Mouse (Mus musculus): ENCODE results near the gene Fgf14. TPM values are rescaled to one million over a fixed set of nuclear protein-coding genes. Genes with fewer than 3 reads are reported as not detected.

The Fgf14 gene
- 0.04 and 0.08 TPM in 2 replicates for polyA plus RNA-seq (2012; rRNA removed)

DNA sequence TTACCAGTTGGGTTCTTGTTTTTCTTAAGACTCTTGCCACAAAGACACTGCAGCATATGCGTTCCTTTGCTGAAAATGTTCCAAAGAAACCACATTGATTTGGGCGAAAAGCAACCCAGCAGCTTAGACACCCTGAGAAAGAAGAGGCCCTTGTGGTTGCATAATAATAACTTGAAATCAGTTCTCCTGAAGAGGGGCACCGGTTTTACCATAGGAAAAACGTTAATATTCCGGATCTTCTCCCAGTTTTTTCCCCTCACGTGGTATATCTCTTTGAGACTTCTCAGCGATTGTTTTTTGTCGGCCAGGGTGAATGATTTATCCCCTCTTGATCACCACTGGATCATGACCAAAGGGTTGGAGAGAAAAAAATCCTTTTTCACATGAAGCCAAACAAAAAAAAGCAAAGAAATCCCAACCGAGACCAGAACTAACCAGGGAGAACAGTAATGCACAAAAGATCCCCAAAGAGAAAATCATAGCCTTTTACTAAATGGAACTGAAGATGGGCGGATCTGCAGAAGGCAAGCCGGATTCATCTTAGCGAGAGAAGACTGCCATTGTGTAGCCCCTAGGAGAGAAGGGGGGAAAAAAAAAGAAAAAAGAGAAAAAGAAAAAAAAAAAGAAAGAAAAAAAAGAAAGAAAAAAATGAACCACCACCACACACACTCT, at the start of gene Fgf14:
Gene Fgf14, minus strand, starts transcription at position 622 of the 672 bp plus-strand sequence.
- Histone ChIP-seq H3K4me3 (ENCODE audit: insufficient read depth, low read depth, low read length) (no peak within 1 kb of the TSS), H3K27me3 (replicated peaks; ENCODE audit: control insufficient read depth, insufficient read depth, low read length) (no peaks in the 10 kb centered on the region; the same call in 1 of the 2 replicates), H3K27ac (ENCODE audit: insufficient read depth, low read depth, low read length) (no peak within 1 kb of the TSS), H3K36me3 (ENCODE audit: control insufficient read depth, insufficient read depth, low read length) (no peaks in the 10 kb centered on the region), H3K4me1 (ENCODE audit: control insufficient read depth, insufficient read depth, low read length) (no peaks in the 10 kb centered on the region)
- WGBS = 16% methylated on average over 12 of the region's 12 CpGs
- DNase-seq = no peak
- TF ChIP-seq CTCF (conservative IDR thresholded peaks at IDR 0.05; ENCODE audit: insufficient read depth, insufficient read length, low read depth, low read length) (no peak), POLR2A (IDR thresholded peaks at IDR 0.05; ENCODE audit: low read depth, low read length) (no peak)

DNA sequence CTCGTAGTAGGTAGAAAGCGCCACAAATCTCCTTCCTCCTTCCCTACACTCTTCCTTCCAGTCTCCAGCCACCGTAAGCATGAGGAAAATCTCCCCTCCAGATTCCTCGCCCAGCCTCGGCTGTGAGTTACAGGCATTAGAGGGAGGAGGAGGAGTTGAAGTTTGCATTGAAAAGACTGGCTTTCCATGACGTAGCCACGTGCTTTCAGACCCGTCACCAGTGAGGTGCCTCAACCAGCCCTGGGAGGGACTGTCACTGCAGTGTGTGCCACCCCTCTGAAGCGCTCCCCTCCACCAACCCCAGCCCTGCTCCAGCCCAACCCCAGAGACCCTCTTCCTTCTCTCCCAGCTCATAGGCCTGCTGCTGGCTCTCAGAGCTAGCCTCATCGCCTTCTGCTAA, 452 bp upstream of the Fgf14 start:
- TF ChIP-seq CTCF (conservative IDR thresholded peaks at IDR 0.05; ENCODE audit: insufficient read depth, insufficient read length, low read depth, low read length) = no peak
- TF ChIP-seq POLR2A (IDR thresholded peaks at IDR 0.05; ENCODE audit: low read depth, low read length) = no peak
- no peak for DNase-seq
- H3K27me3 ChIP-seq (replicated peaks; ENCODE audit: control insufficient read depth, insufficient read depth, low read length) = no peaks in the 10 kb centered on the region; the same call in 1 of the 2 replicates
- H3K4me1 ChIP-seq (ENCODE audit: control insufficient read depth, insufficient read depth, low read length) = no peaks in the 10 kb centered on the region
- 7% methylated on average over 10 of the region's 10 CpGs for whole genome bisulfite sequencing
- no peak overlapping the region for H3K4me3 ChIP-seq (ENCODE audit: insufficient read depth, low read depth, low read length)
- H3K36me3 ChIP-seq (ENCODE audit: control insufficient read depth, insufficient read depth, low read length) = no peaks in the 10 kb centered on the region
- H3K27ac ChIP-seq (ENCODE audit: insufficient read depth, low read depth, low read length) = no peak overlapping the region

DNA sequence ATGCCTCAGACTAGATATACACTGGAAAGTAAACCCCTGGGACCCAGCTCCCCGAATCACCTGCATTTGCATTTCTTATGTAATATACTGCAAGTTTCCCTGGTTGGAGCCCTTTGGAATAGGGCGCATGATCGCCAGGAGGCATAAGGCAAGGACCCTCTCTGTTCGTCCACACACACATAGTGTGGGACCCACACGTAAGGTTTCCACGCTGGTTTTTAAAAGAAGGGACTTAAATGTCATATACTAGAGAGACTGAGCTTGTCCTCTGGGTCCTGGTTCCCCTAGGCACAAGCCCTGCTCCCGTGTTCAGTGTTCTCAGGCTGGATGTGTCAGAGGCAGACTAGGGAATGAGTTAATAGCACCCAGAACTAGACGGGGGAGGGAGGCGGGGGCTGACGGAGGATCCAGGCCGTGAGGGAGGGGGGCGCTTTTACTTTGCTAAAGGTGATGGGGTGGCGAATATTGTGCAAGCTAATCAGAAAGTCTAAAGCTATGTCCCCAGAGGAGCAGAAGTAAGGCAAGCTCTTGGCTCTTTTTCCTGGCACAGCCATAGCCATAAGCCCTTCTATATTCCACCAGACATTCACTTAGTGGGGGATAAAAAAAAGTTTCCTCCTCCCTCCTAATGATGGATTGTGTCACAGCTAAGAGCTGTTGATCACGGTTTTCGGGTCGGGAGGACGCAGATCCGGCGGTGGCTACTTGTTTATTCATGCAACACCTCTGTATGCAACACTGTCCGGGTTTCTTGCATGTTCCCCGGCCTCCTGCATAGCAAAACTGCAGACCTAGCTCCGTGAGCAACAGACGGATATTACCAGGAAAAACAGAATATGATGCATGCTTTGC, 1.0 kb downstream of the Fgf14 start:
- Histone ChIP-seq H3K27ac (ENCODE audit: insufficient read depth, low read depth, low read length) (no peak overlapping the region), H3K36me3 (ENCODE audit: control insufficient read depth, insufficient read depth, low read length) (no peaks in the 10 kb centered on the region), H3K4me3 (ENCODE audit: insufficient read depth, low read depth, low read length) (no peak overlapping the region), H3K4me1 (ENCODE audit: control insufficient read depth, insufficient read depth, low read length) (no peaks in the 10 kb centered on the region), H3K27me3 (replicated peaks; ENCODE audit: control insufficient read depth, insufficient read depth, low read length) (no peaks in the 10 kb centered on the region; the same call in 1 of the 2 replicates)
- 11% methylated on average over 23 of the region's 23 CpGs for WGBS
- TF ChIP-seq POLR2A (IDR thresholded peaks at IDR 0.05; ENCODE audit: low read depth, low read length) (no peak), CTCF (conservative IDR thresholded peaks at IDR 0.05; ENCODE audit: insufficient read depth, insufficient read length, low read depth, low read length) (no peak)
- DNase-seq = no peak

DNA sequence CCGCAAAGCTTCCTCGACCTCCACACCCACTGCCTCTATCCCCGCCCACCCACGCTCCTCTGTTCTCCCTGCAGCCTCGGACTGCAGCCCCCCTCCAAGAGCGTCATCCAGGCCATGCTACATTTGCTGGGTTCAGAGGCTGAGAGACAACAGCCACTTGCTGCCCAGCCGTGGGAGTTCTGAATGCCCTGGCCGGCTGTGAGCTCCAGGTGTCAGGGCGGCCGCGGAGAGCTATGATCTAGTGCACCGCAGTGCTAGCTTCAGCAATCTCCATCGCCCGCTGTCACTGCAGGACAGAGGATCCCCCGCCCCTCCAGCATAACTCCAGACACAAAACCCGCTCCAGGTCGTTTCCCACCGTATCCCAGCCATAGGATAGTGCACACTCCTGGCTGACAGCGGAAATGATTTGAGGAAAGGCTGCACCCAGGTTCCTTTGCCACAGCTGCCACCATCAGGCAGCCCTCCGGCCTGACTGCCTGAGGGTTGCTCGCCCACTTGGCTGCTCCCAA, 1.7 kb downstream of the Fgf14 start:
- no peaks in the 10 kb centered on the region for H3K36me3 ChIP-seq (ENCODE audit: control insufficient read depth, insufficient read depth, low read length)
- DNase-seq = no peak
- no peak overlapping the region for H3K27ac ChIP-seq (ENCODE audit: insufficient read depth, low read depth, low read length)
- WGBS = 5% methylated on average over 21 of the region's 21 CpGs
- no peaks in the 10 kb centered on the region for H3K4me1 ChIP-seq (ENCODE audit: control insufficient read depth, insufficient read depth, low read length)
- no peak for TF ChIP-seq POLR2A (IDR thresholded peaks at IDR 0.05; ENCODE audit: low read depth, low read length)
- no peak for TF ChIP-seq CTCF (conservative IDR thresholded peaks at IDR 0.05; ENCODE audit: insufficient read depth, insufficient read length, low read depth, low read length)
- no peaks in the 10 kb centered on the region; the same call in 1 of the 2 replicates for H3K27me3 ChIP-seq (replicated peaks; ENCODE audit: control insufficient read depth, insufficient read depth, low read length)
- H3K4me3 ChIP-seq (ENCODE audit: insufficient read depth, low read depth, low read length) = no peak overlapping the region

DNA sequence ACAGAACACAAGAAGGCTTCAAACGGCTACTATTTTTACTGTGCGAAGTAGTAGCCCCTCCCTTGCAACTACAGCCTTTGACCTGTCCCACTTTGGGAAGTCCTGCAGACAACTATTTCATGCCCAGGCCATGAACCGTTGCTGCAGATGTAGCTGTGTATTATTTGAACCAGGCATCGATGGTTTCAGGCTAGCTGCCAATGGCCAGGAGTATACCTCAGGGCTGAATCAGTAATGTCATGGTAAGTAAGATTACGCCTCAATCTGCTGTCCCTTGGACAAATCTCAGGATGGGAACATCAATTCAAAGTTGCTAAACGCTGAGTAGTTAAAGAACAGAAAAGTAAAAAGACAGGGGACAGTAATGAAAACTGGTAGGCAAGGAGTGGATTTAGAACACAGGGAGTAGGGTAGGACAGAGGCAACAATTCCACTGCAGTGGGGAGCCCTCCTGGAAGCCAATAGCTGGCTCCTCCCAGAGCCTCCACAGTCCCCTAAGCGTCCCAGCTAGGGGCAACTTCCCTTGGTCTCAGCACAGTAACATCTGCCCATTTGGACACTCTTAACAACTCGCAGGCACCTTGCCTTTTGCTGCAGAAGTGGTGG, 2.3 kb downstream of the Fgf14 start:
- Histone ChIP-seq H3K27me3 (replicated peaks; ENCODE audit: control insufficient read depth, insufficient read depth, low read length) (no peaks in the 10 kb centered on the region; the same call in 1 of the 2 replicates), H3K36me3 (ENCODE audit: control insufficient read depth, insufficient read depth, low read length) (no peaks in the 10 kb centered on the region), H3K4me1 (ENCODE audit: control insufficient read depth, insufficient read depth, low read length) (no peaks in the 10 kb centered on the region), H3K4me3 (ENCODE audit: insufficient read depth, low read depth, low read length) (no peak overlapping the region), H3K27ac (ENCODE audit: insufficient read depth, low read depth, low read length) (no peak overlapping the region)
- TF ChIP-seq CTCF (conservative IDR thresholded peaks at IDR 0.05; ENCODE audit: insufficient read depth, insufficient read length, low read depth, low read length) = no peak
- TF ChIP-seq POLR2A (IDR thresholded peaks at IDR 0.05; ENCODE audit: low read depth, low read length) = no peak
- 30% methylated on average over 8 of the region's 8 CpGs for WGBS
- DNase-seq = no peak

DNA sequence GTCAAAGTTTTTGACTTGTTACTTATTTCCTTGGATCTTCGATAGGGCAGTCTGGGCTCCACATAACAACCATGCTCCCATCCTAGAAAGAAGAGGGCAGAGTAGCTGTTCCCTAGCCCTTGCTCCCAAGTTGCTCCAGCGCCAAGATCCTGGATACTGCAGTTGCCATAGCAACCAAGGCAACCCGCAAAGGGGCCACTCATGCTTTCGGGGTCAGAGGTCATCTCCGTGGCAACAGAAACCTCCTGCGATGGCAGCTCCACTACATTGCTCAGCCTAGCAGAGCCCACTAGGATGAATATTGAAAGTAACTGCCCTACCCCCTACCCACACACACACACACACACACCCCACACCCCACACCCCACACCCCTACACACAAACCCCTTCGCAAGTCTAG, 7.2 kb downstream of the Fgf14 start:
- WGBS = 22% methylated on average over 7 of the region's 7 CpGs
- Histone ChIP-seq H3K4me1 (ENCODE audit: control insufficient read depth, insufficient read depth, low read length) (no peaks in the 10 kb centered on the region), H3K36me3 (ENCODE audit: control insufficient read depth, insufficient read depth, low read length) (no peaks in the 10 kb centered on the region), H3K27ac (ENCODE audit: insufficient read depth, low read depth, low read length) (no peak overlapping the region), H3K4me3 (ENCODE audit: insufficient read depth, low read depth, low read length) (no peak overlapping the region), H3K27me3 (replicated peaks; ENCODE audit: control insufficient read depth, insufficient read depth, low read length) (no peaks in the 10 kb centered on the region)
- DNase-seq = peak; percentile 6
- no peak for TF ChIP-seq CTCF (conservative IDR thresholded peaks at IDR 0.05; ENCODE audit: insufficient read depth, insufficient read length, low read depth, low read length)
- TF ChIP-seq POLR2A (IDR thresholded peaks at IDR 0.05; ENCODE audit: low read depth, low read length) = no peak
